Mouse (Mus musculus) kidney, postnatal 10 days (tissue): ENCODE data around the gene Glyr1.

Experiments used
- DNase-seq: peaks from one replicate; pipeline ENCODE4 v3.0.0; 2021; ENCODE audit warnings: mixed read lengths

Gene Glyr1

GRCm38 (mm10) chr16:5049774-5050234 is at the start of gene Glyr1, which contains the start of gene Ubn1:
Glyr1 (minus strand) TSS chr16:5049863.
Ubn1 (plus strand) TSS chr16:5050057.
- peak; percentile 100 for DNase-seq

DNA sequence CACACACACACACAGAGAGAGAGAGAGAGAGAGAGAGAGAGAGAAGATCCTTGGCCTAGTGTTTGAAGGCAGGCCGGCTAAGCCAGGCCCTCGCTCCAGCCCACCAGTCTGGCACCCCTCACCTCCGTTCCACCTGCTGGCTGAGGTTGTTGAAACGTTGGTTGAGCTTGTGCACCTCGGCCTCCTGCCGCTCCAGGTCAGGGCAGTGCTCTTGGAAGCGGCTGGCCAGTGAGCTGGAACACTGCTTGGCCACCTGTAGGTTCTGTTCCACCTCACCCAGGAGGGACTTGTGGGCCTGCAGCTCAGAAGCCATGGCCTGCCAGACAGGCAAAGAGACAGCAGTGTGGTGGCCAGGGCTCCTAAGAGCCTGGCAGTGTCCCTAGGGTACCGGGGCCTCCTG is 46.8 kb upstream of the Glyr1 start:
- DNase-seq: no peak

- no peak for DNase-seq
Observed at GRCm38 (mm10) chr16:5093285-5093684, 43.6 kb upstream of the Glyr1 start.

DNA sequence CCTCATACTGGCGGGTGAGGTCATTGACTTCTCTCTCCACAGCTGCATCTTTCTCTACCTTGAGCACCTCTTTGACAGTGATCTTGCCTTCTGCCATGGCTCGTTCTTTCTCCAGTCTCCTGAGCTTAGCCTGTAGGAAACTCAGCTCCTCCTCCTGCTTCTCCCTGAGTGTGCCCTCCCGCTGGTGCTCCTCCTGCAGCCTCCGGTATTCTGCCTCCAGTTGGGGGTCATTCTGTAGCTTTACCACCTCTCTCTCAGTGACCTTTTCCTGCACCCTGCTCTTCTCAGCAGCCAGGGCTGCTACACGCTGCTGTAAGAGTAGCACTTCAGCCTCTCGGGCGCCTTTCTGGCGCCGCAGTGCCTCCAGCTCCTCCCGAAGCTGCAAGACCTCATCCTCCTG is 39.4 kb upstream of the Glyr1 start:
- no peak for DNase-seq

- no peak for DNase-seq
Observed at GRCm38 (mm10) chr16:5086179-5086578, 36.5 kb upstream of the Glyr1 start.

- no peak for DNase-seq
Observed at GRCm38 (mm10) chr16:5085196-5085595, 35.5 kb upstream of the Glyr1 start.

DNA sequence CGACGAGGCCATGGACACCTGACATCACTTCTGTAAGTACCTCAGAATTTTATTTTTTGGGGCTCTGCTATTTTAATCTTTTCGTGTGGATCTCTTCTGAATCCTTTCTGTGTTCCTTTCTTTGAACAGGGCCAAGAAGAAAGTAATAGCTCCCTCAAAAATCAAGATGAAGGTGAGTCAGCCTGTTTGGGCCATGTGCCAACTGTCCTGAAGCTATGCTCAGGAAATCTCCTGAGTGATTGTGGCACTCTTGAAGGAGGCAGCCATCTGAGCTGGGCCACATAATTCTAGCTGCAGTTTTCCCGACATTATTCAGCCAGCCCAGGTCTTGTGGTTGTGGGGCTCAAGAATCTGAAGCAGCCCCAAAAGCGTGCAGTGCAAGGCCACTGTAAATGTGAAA is 24.7 kb upstream of the Glyr1 start:
- no peak for DNase-seq

GRCm38 (mm10) chr16:5071974-5072373 is 22.3 kb upstream of the Glyr1 start:
- DNase-seq: no peak

DNA sequence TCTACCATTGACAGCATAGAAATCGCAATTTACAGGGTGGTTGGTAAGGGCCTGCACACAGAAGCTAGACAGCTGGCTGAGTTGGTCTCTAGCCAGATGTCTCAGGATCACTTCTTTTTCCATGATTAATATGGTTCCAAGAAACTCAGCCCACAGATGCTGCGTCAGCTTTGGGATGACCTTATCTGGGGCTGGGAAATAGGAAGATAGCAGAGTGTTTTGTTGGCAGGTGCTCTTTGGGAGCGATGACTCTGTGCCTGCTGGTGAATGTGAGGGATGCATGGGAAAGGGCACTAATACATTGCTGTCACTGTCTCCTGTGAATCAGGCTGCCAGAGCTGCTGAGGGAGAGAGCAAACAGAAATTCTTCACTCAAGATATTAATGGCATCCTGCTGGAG is 20.7 kb upstream of the Glyr1 start:
- peak; percentile 42 for DNase-seq

- DNase-seq: no peak
Observed at GRCm38 (mm10) chr16:5063472-5063871, 13.8 kb upstream of the Glyr1 start.

- no peak for DNase-seq
Observed at GRCm38 (mm10) chr16:5058114-5058513, 8.5 kb upstream of the Glyr1 start.

DNA sequence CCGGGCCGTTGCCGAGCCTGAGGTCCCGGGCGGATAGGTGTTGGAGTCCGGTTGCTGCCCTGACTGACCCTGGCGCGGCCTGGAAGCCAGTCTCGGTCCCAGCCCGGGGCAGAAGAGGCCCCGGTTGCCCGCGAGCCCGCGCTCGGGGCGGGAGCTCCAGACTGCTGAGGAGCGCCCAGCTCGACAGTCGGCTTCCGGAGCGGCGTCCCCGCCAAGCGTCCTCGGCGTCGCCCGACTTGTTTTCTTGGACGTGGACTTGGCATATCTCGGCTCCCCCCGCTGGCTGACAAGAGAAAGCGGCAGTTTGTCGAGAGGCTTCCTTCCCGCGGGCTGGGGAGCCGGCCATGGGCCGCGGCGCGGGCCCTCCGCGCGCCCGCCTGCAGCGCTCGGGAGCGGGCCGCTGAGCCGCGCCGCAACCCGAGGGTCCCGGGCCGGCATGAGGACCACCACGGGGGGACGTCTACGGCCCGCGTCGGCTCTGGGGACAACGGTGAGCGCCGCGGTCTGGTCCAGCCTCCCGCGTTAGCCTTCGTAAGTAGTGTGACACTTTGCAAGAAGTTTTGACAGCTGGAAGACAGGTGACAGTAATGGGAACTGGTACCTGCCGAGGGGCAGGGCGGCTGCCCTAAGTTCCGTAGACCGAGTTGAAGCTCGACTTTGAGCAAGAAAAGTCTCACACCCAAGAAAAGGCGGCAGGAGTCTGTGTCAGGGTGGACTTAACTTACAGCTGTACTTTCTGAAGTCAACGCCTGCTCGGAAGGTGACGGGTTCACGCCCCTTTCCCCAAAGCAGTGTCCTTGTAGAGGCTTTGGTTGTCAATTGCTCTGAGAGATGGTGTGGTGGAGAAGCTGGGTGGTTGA is 818 bp upstream of the Glyr1 start:
- peak; percentile 88 for DNase-seq

DNA sequence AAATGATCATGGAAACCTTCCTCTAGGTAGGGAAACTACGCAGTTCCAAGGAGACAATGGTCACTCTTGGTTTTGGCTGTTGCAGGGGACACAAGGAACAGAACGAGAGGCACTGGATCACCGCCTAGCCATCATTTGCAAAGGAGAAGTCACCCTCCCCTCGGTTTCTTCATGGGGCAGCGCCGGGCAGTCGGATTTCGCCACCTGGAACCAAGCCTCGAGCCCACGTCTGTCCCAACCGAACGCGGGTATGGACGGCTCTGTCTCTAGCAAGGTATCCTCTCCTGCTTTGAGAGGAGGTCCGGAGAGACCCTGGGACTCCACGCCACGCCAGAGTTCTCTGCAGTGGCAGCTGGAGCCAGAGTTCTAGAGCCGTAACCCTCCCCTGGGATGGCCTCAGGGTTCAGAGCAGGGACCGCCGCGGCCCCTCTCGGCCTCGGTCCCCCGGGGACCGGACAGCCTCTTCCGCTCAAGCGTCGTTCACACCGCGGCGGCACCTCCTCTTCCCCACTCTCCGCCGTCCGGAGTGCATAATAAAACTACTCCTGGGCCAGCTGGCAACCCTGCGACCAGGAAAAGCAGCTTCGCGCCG is 385 bp downstream of the Glyr1 start:
- DNase-seq: no peak

DNA sequence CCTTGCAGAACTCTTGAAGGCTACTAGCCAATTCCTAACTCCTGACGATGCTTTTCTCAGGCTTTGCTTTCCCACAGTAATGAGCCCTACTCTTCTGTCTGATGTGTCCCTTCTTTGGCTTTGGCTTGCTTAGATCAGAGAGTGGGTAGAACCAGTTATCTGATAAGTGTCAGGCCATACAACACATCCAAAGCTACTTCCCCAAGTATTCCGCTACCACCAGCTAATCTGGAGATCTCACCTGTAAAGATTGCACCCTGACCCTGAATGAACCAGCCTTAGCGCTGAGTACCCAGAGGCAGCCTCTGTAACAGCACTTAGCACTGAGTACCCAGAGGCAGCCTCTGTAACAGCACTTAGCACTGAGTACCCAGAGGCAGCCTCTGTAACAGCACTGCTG is 4.3 kb downstream of the Glyr1 start:
- DNase-seq: no peak

GRCm38 (mm10) chr16:5036649-5037234 is 12.9 kb downstream of the Glyr1 start:
- no peak for DNase-seq

- DNase-seq: no peak
Observed at GRCm38 (mm10) chr16:5035591-5035990, 14.1 kb downstream of the Glyr1 start.

- no peak for DNase-seq
Observed at GRCm38 (mm10) chr16:5029847-5030246, 19.8 kb downstream of the Glyr1 start.

DNA sequence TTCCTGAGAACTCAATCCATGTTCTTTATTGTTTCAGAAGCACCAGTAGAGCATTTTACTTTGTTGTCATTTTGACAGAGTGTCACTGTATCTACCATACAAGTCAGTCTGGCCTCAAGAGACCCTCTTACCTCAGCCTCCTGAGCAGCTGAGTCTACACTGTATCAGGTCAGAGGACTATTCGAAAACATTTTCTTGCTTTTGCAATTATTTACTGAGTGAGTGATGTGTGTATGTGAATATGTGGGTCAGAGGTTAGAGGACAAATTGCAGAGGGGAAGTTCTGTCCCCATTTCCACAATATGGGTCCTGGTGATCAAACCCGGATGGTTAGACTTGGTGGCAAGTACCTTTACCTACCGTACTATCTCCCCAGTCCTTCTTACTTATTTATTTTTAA is 25.6 kb downstream of the Glyr1 start:
- no peak for DNase-seq

- DNase-seq: no peak
Observed at GRCm38 (mm10) chr16:5014578-5014977, 35.1 kb downstream of the Glyr1 start.

GRCm38 (mm10) chr16:5013054-5013838 is 36.4 kb downstream of the Glyr1 start, which contains the start of gene Rogdi:
Rogdi (minus strand) TSS chr16:5013553.
- DNase-seq: peak; percentile 99

GRCm38 (mm10) chr16:5012036-5013005 is 37.3 kb downstream of the Glyr1 start:
- DNase-seq: peak; percentile 44

GRCm38 (mm10) chr16:5011285-5011684 is 38.4 kb downstream of the Glyr1 start:
- DNase-seq: no peak
